ENCODE assay signal across 16 mouse cellular contexts in genomic region chr4:141886385-141886968, GRCm38 (mm10). TPM values are rescaled to one million over a fixed set of nuclear protein-coding genes. Genes with fewer than 3 reads are reported as not detected.
DNase-seq lines count a peak whose midpoint lies in the region; ATAC-seq and TF ChIP-seq lines count a peak whose summit lies in the region.
"Had no signal": no experiment of that assay in that cellular context is flagged by ENCODE, and none has a peak within 500 bp of the region (broad histone marks: within the 10 kb centered on the region; RNA-seq: fewer than 3 reads in every experiment).

No protein-coding gene starts in this region.

- no peak for TF ChIP-seq EP300 in lung, postnatal 0 days (IDR thresholded peaks at IDR 0.05)

- no peak overlapping the region for H3K9ac ChIP-seq in hindbrain, embryonic 16.5 days (ENCODE audit: low read depth, low read length)
- no peak overlapping the region for H3K9ac ChIP-seq in hindbrain, embryonic 14.5 days
- no peak overlapping the region for H3K9ac ChIP-seq in lung, postnatal 0 days (replicated peaks; ENCODE audit: low read depth)
- H3K9ac ChIP-seq: heart, embryonic 15.5 days had no signal

- no peak overlapping the region for H3K27ac ChIP-seq in hindbrain, embryonic 16.5 days (ENCODE audit: low read depth, low read length)
- no peak overlapping the region for H3K27ac ChIP-seq in hindbrain, embryonic 14.5 days
- H3K27ac ChIP-seq in lung, postnatal 0 days (ENCODE audit: low read length), result no peak overlapping the region
- H3K27ac ChIP-seq: forebrain, embryonic 10.5 days; heart, embryonic 15.5 days had no signal

- no peak for TF ChIP-seq CTCF in lung, postnatal 0 days (IDR thresholded peaks at IDR 0.05)

- H3K4me2 ChIP-seq in hindbrain, embryonic 16.5 days (ENCODE audit: low read length), result no peak overlapping the region
- H3K4me2 ChIP-seq in hindbrain, embryonic 14.5 days (replicated peaks), result no peak overlapping the region
- H3K4me2 ChIP-seq in lung, postnatal 0 days (replicated peaks; ENCODE audit: low read depth, low read length), result no peak overlapping the region
- H3K4me2 ChIP-seq: heart, embryonic 15.5 days had no signal

- no peaks in the 10 kb centered on the region for H3K36me3 ChIP-seq in hindbrain, embryonic 16.5 days (ENCODE audit: control insufficient read depth, insufficient read depth, low read length)
- H3K36me3 ChIP-seq in hindbrain, embryonic 14.5 days (replicated peaks; ENCODE audit: control insufficient read depth, insufficient read depth), result no peaks in the 10 kb centered on the region
- H3K36me3 ChIP-seq in lung, postnatal 0 days (ENCODE audit: insufficient read depth, low read length), result no peaks in the 10 kb centered on the region
- H3K36me3 ChIP-seq: forebrain, embryonic 10.5 days; heart, embryonic 15.5 days had no signal

- H3K9me3 ChIP-seq in hindbrain, embryonic 16.5 days (ENCODE audit: control insufficient read depth, low read length), result no peaks in the 10 kb centered on the region
- no peaks in the 10 kb centered on the region for H3K9me3 ChIP-seq in hindbrain, embryonic 14.5 days (ENCODE audit: control insufficient read depth, low read length)
- no peaks in the 10 kb centered on the region for H3K9me3 ChIP-seq in lung, postnatal 0 days (ENCODE audit: low read length)
- H3K9me3 ChIP-seq: forebrain, embryonic 10.5 days; heart, embryonic 15.5 days had no signal

- H3K27me3 ChIP-seq in hindbrain, embryonic 16.5 days (replicated peaks; ENCODE audit: control insufficient read depth, insufficient read depth, low read length), result no peaks in the 10 kb centered on the region
- no peaks in the 10 kb centered on the region for H3K27me3 ChIP-seq in hindbrain, embryonic 14.5 days (ENCODE audit: control insufficient read depth, insufficient read depth, low read length)
- no peaks in the 10 kb centered on the region for H3K27me3 ChIP-seq in lung, postnatal 0 days (replicated peaks; ENCODE audit: insufficient read depth, low read length)
- H3K27me3 ChIP-seq: heart, embryonic 15.5 days had no signal

- peak; percentile 42 for DNase-seq in embryo, embryonic 10 days (ENCODE audit: low spot score)
- DNase-seq in embryo, embryonic 9.5 days (ENCODE audit: extremely low spot score), result no peak
- no peak for DNase-seq in hindbrain, embryonic 14.5 days (ENCODE audit: low spot score)
- no peak for DNase-seq in lung, postnatal 0 days (ENCODE audit: low spot score)
- no peak for DNase-seq in lung, adult 18-20 months
- no peak for DNase-seq in cerebellum, adult 9-11 months
- DNase-seq: adrenal gland, adult 2 months; kidney, adult 18-20 months; lung, postnatal 4 days; thymus, postnatal 14 days had no signal

- H3K4me3 ChIP-seq in hindbrain, embryonic 16.5 days (ENCODE audit: low read length), result no peak overlapping the region
- H3K4me3 ChIP-seq in hindbrain, embryonic 14.5 days (replicated peaks; ENCODE audit: low read length), result no peak overlapping the region
- no peak overlapping the region for H3K4me3 ChIP-seq in lung, postnatal 0 days (ENCODE audit: low read depth, low read length)
- H3K4me3 ChIP-seq: forebrain, embryonic 10.5 days; heart, embryonic 15.5 days had no signal

- no peaks in the 10 kb centered on the region for H3K4me1 ChIP-seq in hindbrain, embryonic 16.5 days (ENCODE audit: control insufficient read depth, insufficient read depth, low read depth, low read length)
- no peaks in the 10 kb centered on the region for H3K4me1 ChIP-seq in hindbrain, embryonic 14.5 days (replicated peaks; ENCODE audit: control insufficient read depth, insufficient read depth, low read length)
- H3K4me1 ChIP-seq in lung, postnatal 0 days (ENCODE audit: insufficient read depth, low read depth, low read length), result peaks cover 5% of the 10 kb centered on the region; the same call in 1 of the 2 replicates

- peak; percentile 37; the same call in 1 of the 2 replicates for ATAC-seq in hindbrain, embryonic 16.5 days
- no peak for ATAC-seq in hindbrain, embryonic 14.5 days (ENCODE audit: low FRiP score)
- ATAC-seq in lung, postnatal 0 days, result peak; percentile 53
- ATAC-seq in monocyte, adult 5-6 weeks (replicated peaks; ENCODE audit: insufficient number of reproducible peaks, low FRiP score, low TSS enrichment, poor library complexity, severe bottlenecking), result peak; percentile 28; the same call in 1 of the 2 replicates

- WGBS in hindbrain, embryonic 16.5 days, result 50% methylated on average over 6 of the region's 6 CpGs
- 47% methylated on average over 6 of the region's 6 CpGs for WGBS in hindbrain, embryonic 14.5 days
- 37% methylated on average over 5 of the region's 6 CpGs for WGBS in lung, postnatal 0 days

RNA-seq across cellular contexts. Expression of gene Efhd2, which starts 11.8 kb away (rescaled TPM):
- 77.6 and 78.6 TPM in 2 replicates for polyA plus RNA-seq in hindbrain, embryonic 16.5 days (2015; fragmentation: Nextera tagmentation; extraction: Ambion mirVana)
- 44.7 and 46.7 TPM in 2 replicates for polyA plus RNA-seq in hindbrain, embryonic 14.5 days (2014; fragmentation: Nextera tagmentation; extraction: Ambion mirVana)
- polyA plus RNA-seq in lung, postnatal 0 days (2015; fragmentation: Nextera tagmentation; extraction: Ambion mirVana), result 81.6 and 88.4 TPM in 2 replicates
- total RNA-seq in monocyte, adult 5-6 weeks (2017), result 190 to 273 TPM (median 198 TPM) in 3 replicates

RNA-seq across cellular contexts. Expression of gene Ctrc, which starts 40.3 kb away (rescaled TPM):
- polyA plus RNA-seq in hindbrain, embryonic 16.5 days (2015; fragmentation: Nextera tagmentation; extraction: Ambion mirVana), result not detected in 2 replicates
- polyA plus RNA-seq in hindbrain, embryonic 14.5 days (2014; fragmentation: Nextera tagmentation; extraction: Ambion mirVana), result not detected in 2 replicates
- not detected in 2 replicates for polyA plus RNA-seq in lung, postnatal 0 days (2015; fragmentation: Nextera tagmentation; extraction: Ambion mirVana)
- total RNA-seq in monocyte, adult 5-6 weeks (2017), result not detected in 3 replicates
- total RNA-seq: adrenal gland, adult 2 months; layer of hippocampus, postnatal 14 days had no signal
- polyA plus RNA-seq: adrenal gland, adult 2 months; forebrain, embryonic 10.5 days; heart, embryonic 15.5 days; liver, adult 2 months had no signal
